Mouse (Mus musculus) layer of hippocampus, postnatal 25 days (tissue): ENCODE results near the gene Gm49366. TPM values are rescaled to one million over a fixed set of nuclear protein-coding genes. Genes with fewer than 3 reads are reported as not detected.
"Not testable (repeated sequence)": the region's sequence is repeated elsewhere in the genome, so short reads cannot be mapped to it uniquely, and the experiment has no call there.

Experiments
- DNase-seq, 2 experiments: peaks; one replicate each; pipeline ENCODE4 v3.0.0; 2022; ENCODE audit warnings: mixed read lengths in 2 of 2, low spot score in 1 of 2; ENCODE audit errors: extremely low spot score in 1 of 2
- total RNA-seq, 2 experiments: library from RNA; stranded (reverse); gene quantifications; 2 replicates each; pipeline ENCODE4 v1.2.3; 2021

Gm49366 gene
- total RNA-seq, 2 experiments from 2014 or later: not detected

DNA sequence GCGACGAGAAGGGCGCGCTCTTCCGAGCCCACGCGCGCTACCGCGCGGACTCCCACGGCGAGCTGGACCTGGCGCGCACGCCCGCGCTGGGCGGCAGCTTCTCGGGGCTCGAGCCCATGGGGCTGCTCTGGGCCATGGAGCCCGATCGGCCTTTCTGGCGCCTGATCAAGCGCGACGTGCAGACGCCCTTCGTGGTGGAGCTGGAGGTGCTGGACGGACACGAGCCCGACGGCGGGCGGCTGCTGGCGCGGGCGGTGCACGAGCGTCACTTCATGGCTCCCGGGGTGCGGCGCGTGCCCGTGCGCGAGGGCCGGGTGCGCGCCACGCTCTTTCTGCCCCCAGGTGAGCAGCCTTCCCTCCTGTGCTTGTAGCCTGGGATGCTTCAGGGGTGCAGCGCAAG lies 30.8 kb downstream of the Gm49366 start:
- peak; percentile 8 to 34 for DNase-seq

DNA sequence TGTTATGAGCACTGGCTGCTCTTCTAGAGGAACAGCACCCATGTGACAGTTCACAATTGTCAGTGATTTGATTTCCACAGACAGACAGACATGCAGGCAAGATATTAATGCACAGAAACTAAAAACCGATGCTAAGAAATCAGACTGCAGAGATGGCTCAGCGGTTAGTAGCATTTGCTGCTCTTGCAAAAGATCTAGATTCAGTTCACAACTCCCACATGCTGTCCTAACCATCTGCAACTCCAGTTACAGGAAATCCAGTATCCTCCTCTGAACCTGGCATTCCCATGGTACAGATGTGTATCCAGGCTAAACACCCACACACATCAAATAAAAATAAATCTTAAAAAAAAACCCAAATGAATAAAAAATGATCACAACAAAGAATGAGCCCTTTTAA lies 33.0 kb downstream of the Gm49366 start:
- no peak for DNase-seq

DNA sequence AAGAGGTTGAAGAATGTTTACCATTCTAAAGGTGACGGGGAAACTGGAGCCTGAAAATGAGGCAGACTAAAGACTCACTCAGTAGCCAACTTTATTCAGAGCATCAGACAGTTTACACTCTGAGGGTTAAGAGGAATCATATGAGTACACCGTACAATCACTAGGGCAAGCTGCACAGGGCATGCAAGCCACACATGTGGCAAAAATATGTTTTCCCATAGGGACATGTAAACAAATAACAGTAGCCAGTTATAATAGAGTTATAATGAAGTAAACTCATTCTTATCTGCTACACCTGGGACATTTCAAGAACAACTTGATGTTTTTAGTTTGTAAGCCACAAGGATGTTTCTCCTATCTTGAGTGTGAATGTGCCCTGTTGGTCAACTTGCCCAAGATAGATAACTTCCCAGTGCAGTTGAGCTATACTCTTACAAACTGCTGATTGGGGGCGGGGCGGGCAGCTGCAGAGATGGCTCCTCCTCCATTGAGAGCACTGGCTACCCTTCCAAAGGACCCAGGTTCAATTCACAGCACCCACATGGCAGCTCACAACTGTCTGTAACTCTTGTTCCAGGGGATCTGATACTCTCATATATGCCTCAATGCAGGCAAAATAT lies 38.7 kb downstream of the Gm49366 start:
- no peak for DNase-seq

DNA sequence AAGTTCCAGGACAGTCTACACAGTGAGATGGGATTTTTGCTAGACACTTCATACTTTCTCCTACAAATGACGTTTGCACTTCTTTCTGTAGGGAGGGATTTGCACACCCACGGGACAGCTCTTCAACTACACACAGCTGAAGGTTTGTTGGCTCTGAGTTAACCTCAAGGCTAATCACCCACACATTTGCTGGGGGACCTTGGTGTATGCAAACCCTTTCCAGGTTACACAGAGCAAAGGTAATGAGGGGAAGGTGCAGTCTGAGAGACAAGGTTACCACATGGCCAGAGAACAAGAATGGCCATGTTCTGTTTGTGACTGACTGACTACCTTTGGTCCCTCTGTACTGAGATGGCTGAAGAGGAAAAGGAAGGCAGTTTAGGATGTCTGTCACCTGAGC lies 45.1 kb downstream of the Gm49366 start:
- DNase-seq: no peak

DNA sequence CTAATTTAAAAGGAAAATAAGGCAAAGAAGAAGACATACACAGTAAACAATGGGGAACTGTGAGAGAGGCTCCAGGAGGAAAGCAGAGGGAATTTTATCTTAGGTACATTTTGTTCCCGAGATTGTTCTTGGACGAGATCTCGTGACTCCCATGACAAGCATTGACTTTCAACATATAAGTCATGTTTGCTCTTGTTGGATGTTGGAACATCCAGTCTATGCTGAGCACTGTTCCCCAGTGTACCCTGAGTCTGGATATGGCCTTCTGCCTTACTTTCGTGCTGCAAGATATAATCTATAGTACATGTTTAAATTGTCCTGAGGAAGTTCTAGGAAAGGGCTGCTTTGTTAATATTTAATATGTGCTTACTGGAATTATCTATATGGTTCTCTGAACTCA lies 45.8 kb downstream of the Gm49366 start:
- no peak for DNase-seq

DNA sequence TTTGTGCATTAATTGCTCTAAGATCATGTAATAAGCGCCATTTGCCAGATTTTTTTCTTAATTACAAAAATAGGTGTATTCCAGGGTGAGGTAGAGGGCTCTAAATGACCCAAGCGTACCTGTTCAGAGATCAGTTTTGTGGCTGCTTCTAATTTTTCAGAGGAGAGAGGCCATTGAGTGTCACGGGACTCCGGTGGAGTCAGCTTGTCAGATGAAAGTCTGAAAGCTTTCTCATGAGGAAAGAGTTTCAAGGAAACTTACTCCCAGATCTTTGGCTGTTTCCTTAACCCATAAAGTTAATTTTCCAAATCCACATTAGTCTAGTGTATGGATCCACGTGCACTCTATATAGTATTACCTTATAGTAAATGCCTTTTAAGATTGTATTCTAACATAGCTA lies 55.9 kb downstream of the Gm49366 start:
- not testable (repeated sequence) for DNase-seq

DNA sequence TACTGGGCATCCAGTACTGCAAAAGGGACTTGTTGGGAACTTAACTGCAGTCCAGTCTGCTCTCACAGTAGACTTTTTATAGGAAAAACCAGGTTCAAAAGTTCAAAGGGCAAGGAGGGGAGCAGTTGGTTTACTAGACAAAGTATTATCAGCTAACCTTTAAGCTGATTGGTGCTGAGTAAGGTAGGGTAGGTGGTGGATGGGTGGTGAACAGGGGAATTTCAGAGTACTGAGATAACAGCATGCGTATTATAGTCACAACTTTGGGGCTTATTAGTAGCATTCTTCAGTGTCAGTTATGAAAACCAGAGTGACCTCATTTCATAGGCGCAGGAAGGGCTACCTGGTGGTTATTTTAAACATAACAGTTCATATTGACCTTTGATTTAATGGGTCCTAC lies 60.9 kb downstream of the Gm49366 start:
- no peak for DNase-seq

DNA sequence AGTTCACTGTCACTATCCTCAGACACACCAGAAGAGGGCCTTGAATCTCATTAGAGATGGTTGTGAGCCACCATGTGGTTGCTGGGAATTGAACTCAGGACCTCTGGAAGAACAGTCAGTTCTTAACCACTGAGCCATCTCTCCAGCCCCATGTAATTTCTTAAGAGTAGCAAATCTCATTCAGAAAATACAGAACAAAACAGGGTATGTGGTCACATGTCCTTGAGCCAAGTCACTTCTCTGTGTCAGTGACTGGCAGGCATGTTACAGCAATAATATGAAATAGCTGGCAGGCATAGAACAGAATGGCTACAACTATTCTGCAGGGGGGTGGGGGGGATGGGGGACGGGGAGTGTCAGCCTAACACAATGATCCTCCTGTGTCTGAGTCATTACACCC lies 61.3 kb downstream of the Gm49366 start:
- DNase-seq: no peak

DNA sequence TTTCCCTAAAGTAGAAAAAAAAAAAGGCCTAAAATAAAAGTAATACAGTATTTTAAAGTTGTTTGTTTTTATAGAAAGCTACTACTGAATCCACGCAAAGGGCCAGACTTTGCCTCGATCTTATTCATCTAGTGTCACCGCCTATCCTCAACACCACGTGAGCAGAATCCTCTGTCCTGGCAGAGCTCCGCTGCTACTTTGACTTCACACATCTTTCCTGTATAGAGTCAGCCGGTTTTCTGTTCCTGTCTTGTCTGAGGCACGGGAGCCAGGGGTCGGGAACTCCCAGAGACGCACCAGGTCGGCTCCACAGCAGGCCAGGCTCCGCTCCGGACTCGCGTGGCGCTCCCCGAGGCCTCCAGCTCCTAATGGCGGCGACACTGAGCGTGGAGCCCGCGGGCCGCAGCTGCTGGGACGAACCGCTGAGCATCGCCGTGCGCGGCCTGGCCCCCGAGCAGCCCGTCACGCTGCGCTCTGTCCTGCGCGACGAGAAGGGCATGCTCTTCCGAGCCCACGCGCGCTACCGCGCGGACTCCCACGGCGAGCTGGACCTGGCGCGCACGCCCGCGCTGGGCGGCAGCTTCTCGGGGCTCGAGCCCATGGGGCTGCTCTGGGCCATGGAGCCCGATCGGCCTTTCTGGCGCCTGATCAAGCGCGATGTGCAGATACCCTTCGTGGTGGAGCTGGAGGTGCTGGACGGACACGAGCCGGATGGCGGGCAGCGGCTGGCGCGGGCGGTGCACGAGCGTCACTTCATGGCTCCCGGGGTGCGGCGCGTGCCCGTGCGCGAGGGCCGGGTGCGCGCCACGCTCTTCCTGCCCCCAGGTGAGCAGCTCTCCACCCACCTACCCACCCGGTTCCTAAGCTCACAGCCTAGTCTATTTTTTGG lies 62.1 kb downstream of the Gm49366 start, which contains the start of gene Acot6:
Gene Acot6, plus strand, starts transcription at position 51 of the 889 bp plus-strand sequence.
- DNase-seq: peak; percentile 30 to 46

DNA sequence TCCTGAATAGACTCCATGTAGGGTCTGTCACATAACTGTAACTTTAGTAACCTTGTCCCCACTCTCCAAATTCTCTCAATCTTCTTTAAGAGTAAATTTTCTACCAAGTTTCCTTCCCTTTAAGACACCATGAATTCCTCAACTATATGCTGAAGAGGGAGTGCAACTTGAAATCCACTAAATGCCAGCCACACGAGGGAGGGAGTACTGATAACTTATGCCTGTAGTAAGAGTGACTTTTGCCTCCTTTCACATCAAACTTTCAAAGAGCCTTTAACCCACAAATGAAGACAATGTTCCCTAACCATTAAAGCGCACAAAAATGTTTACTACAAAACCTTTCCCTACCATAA lies 62.7 kb downstream of the Gm49366 start:
- DNase-seq: no peak

DNA sequence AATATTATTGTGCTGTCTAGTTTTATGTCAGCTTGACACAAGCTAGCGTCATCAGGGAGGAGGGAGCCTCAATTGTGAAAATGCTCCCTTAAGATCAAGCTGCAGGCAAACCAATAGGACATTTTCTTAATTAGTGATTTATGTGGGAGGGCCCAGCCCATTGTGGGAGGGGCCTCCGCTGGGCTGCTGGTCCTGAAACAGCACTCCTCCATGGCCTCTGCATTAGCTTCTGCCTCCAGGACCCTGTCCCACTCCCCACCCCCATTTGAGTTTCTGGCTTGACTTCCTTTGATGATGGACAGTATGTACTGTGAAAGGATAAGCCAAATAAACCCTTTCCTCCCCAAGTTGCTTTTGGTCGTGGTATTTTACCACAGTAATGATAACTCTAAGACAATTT lies 68.3 kb downstream of the Gm49366 start:
- no peak for DNase-seq

DNA sequence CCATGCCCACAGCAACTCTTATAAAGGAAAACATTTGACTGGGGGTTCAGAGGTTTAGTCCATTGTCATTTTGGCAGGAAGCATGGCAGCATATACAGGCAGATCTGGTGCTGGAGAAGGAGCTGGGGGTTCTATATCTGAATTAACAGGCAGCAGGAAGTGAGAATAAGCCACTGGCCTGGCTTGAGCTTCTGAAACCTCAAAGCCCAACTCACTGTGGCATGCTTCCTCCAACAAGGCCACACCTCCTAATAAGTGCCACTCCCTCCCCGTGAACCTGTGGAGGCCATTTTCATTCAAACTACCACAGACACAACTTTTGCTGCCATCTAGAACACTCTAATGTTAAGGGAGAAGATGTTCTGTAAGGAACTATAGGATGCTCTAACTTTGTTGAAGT lies 69.0 kb downstream of the Gm49366 start:
- no peak for DNase-seq

Other genes with a start within 250 kb of the Gm49366 start
- 10 to 100 TPM; 29.7 to 36.8 TPM for gene Numb, start 117.0 kb upstream of the Gm49366 start, total RNA-seq
- gene Riox1, start 88.3 kb upstream of the Gm49366 start, total RNA-seq: 10 to 100 TPM; 14.7 TPM
- not detected for gene Heatr4, start 54.1 kb upstream of the Gm49366 start, total RNA-seq
- 10 to 100 TPM; 14.9 to 16.2 TPM for gene Acot2, start 51.1 kb upstream of the Gm49366 start, total RNA-seq
- 10 to 100 TPM; 25.6 to 30.9 TPM for gene Acot1, start 29.4 kb upstream of the Gm49366 start, total RNA-seq
- gene Acot4, start 556 bp upstream of the Gm49366 start, total RNA-seq: 1 to 10 TPM; 2.5 to 4.0 TPM
- 1 to 10 TPM; 2.3 to 3.5 TPM for gene Acot3, start 13.2 kb downstream of the Gm49366 start, total RNA-seq
- 1 to 10 TPM; 8.3 TPM for gene Acot5, start 30.4 kb downstream of the Gm49366 start, total RNA-seq
- 1 to 10 TPM; 4.3 to 5.3 TPM for gene Acot6, start 61.7 kb downstream of the Gm49366 start, total RNA-seq
- gene Dnal1, start 75.4 kb downstream of the Gm49366 start, total RNA-seq: 100 to 1,000 TPM in 1 of 2 experiments, 10 to 100 TPM in 1; 95.8 to 104 TPM
- gene Pnma1, start 109.6 kb downstream of the Gm49366 start, total RNA-seq: 1 to 10 TPM; 3.8 to 4.5 TPM
- 10 to 100 TPM; 21.0 to 21.7 TPM for gene Elmsan1, start 179.9 kb downstream of the Gm49366 start, total RNA-seq
- gene Ptgr2, start 246.3 kb downstream of the Gm49366 start, total RNA-seq: 10 to 100 TPM; 38.0 to 41.3 TPM